Mouse (Mus musculus): Measurements from ENCODE around the gene 3830406C13Rik. TPM values are rescaled to one million over a fixed set of nuclear protein-coding genes. Genes with fewer than 3 reads are reported as not detected.

3830406C13Rik gene
- total RNA-seq, 2 experiments from 2014 or later, result 30.8 to 32.4 TPM

- peak in 1 of 2 experiments; percentile 46 for DNase-seq (ENCODE audit: low spot score in 2 of 2)
These were observed 58.0 kb downstream of the 3830406C13Rik start for GRCm38 (mm10) chr14:12341789-12342457.

GRCm38 (mm10) chr14:12342458-12343131 lies 58.6 kb downstream of the 3830406C13Rik start:
- DNase-seq (ENCODE audit: low spot score in 2 of 2), result peak in 1 of 2 experiments; percentile 39

- peak in 1 of 2 experiments; percentile 63 for DNase-seq (ENCODE audit: low spot score in 2 of 2)
These were observed 59.5 kb downstream of the 3830406C13Rik start for GRCm38 (mm10) chr14:12343451-12343941.

GRCm38 (mm10) chr14:12344061-12344745 lies 60.2 kb downstream of the 3830406C13Rik start:
- DNase-seq (ENCODE audit: low spot score in 2 of 2), result peak in 1 of 2 experiments; percentile 54

GRCm38 (mm10) chr14:12344746-12345240 lies 60.8 kb downstream of the 3830406C13Rik start:
- DNase-seq (ENCODE audit: low spot score in 2 of 2), result peak; percentile 53 to 60

GRCm38 (mm10) chr14:12345241-12345921 lies 61.4 kb downstream of the 3830406C13Rik start:
- DNase-seq (ENCODE audit: low spot score in 2 of 2), result peak in 1 of 2 experiments; percentile 52

- DNase-seq (ENCODE audit: low spot score in 2 of 2), result peak; percentile 50 to 56
These were observed 62.3 kb downstream of the 3830406C13Rik start for GRCm38 (mm10) chr14:12346011-12346864.

- peak in 1 of 2 experiments; percentile 34 for DNase-seq (ENCODE audit: low spot score in 2 of 2)
These were observed 63.1 kb downstream of the 3830406C13Rik start for GRCm38 (mm10) chr14:12346865-12347600.

GRCm38 (mm10) chr14:12348089-12348488 lies 64.1 kb downstream of the 3830406C13Rik start, which contains the start of gene Fezf2:
TSS of gene Fezf2 (minus strand) at chr14:12348189.
- DNase-seq (ENCODE audit: low spot score in 2 of 2), result no peak

- no peak for DNase-seq (ENCODE audit: low spot score in 2 of 2)
These were observed 65.5 kb downstream of the 3830406C13Rik start for GRCm38 (mm10) chr14:12349334-12350090.

GRCm38 (mm10) chr14:12350271-12350916 lies 66.4 kb downstream of the 3830406C13Rik start:
- no peak for DNase-seq (ENCODE audit: low spot score in 2 of 2)

Other genes with a start within 250 kb of the 3830406C13Rik start
- gene Gm49355, start 197 bp upstream of the 3830406C13Rik start, total RNA-seq (2021), result under 1 TPM in 1 of 2 experiments, not detected in 1; 0.17 TPM
- 10 to 100 TPM; 27.2 to 33.8 TPM for gene Fezf2, start 64.0 kb downstream of the 3830406C13Rik start, total RNA-seq (2021)